Mouse (Mus musculus) T-helper 1 cell (primary cell): Measurements from ENCODE around the gene Kdf1.

Experiments
- in situ Hi-C: fragments of 300-600 bp; cut with MboI, MseI; formaldehyde crosslinking; loops from one replicate; pipeline ENCODE4 v1.15.1; 2025; ENCODE audit warnings: high pct_unique_total_duplicates

Kdf1 gene

DNA sequence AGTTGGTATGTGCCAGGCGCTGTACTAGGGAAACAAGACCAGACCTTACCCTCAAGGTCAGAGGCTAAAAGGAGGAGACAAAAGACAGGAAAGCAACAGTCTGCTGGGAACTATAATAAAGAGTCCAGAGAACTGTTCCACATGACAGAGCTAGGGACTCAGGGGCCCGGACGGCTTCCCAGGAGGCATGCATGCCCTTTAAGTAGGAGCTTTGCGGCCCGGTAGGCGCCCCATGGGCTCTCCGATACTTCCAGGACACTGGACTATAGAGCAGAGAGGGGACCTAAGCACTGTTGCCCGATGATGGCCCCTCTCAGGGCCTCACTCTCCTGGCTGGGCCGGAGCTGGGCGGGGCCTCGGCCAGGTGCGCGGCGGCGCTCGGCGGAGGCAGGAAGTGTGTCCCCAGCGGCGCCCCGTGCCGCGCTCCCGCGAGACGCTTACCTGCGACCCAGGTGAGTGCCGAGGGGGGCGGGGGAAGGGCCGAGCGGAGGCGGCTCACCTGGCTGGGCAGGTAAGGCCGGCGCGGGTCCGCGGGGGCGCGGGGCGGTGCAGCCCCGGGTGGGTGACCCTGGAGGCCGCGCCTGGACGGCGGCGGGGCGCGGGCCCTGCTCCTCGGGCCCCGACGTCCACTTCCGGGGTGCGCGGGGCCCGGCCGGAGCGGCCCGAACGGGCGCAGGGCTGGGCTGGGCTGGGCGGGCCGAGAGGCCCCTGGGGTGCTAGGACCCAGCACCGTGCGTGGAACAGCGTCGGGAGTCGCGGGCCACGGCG lies at the start of gene Kdf1:
Gene Kdf1, plus strand, starts transcription at position 363 of the 768 bp plus-strand sequence.
- in situ Hi-C loops: no loop called here

- in situ Hi-C loops: no loop called here
Observed at GRCm38 (mm10) chr4:133469122-133469521, 49.6 kb upstream of the Kdf1 start.

DNA sequence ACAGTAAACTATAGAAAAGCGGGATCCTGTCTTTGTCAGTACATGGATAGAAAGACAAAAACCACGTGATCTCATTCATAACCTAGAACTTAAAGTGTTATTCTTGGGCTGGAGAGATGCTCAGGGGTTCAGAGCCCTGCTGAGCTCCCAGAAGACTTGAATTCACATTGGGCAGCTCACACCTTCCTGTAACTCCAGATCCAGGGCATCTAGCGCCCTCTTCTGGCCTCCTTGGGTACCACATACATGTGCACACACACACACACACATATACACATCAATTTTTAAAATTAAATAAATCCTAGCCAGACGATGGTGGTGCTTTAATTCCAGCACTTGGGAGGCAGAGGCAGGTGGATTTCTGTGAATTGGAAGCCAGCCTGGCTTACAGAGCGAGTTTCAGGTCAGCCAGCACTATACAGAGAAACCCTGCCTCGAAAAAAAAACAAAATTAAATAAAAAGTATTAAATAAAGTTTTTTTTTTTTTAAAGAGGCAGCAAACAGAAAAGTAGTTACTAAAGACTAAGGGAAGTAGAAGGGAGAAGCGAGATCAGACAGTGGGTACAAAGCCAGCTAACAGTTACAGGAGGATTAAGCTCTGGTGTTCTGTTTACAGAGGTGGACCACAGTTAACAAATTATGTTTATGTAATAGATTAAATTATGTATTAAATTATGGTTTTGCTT lies 47.5 kb upstream of the Kdf1 start:
- in situ Hi-C loops: no loop called here

DNA sequence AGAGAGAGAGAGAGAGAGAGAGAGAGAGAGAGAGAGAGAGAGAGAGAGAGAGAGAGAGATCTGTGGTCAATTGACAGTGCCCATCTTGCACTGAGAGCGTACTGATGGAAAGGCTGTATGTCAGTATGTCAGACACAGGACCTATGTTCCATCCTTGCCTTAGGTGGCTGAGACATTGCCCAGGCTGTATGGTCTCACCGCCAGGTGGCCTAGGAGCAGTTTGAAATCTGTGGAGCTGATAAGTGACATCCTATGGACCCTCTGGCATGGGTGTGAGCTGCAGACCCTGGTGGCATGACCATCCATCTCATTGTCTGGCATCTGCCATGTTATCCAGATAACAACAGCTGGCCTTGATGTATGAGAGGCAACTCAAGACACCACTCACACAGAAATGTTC lies 44.9 kb upstream of the Kdf1 start:
- in situ Hi-C loops: no loop called here

DNA sequence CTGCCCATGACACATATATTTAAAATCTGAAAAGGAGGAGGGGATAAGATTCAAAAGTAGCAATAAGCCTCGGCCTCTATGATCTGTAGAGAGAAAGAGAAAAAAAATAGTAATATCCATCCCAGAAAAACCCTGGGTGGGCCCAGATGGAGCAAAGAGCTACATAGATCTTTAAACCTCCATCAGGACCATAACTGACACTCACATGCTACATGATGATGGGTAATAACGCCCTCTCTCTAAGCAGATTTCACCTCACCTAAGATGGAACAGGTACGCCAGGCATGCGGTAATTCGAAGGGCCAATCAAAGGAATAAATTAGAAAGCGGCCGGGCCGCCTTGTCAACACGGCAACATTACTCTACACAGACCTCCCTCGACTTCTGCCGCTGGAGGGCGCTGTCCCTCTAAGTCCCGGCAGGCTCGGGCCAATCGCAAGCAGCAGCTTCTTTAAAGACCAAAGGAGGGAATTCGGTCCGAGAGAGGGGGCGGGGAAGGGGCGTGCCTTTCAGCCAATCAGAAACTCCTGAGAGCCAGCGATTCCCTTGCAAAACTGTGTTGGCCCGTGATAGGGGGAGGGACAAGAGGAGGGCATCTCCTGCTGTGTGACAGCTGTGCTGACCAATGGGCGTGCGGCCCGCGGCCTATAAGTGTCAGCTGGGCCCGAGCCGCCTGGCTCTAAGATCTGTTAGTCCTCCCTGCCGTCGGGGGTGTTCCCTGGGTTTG lies 39.1 kb upstream of the Kdf1 start, which contains the start of gene Tent5b:
Gene Tent5b, plus strand, starts transcription at position 675 of the 727 bp plus-strand sequence.
- in situ Hi-C loops: loop anchor here (5.0 kb wide), 1 partner anchor 33 kb away; no protein-coding TSS in a partner anchor

- in situ Hi-C loops: no loop called here
Observed at GRCm38 (mm10) chr4:133480185-133480537, 38.6 kb upstream of the Kdf1 start.

DNA sequence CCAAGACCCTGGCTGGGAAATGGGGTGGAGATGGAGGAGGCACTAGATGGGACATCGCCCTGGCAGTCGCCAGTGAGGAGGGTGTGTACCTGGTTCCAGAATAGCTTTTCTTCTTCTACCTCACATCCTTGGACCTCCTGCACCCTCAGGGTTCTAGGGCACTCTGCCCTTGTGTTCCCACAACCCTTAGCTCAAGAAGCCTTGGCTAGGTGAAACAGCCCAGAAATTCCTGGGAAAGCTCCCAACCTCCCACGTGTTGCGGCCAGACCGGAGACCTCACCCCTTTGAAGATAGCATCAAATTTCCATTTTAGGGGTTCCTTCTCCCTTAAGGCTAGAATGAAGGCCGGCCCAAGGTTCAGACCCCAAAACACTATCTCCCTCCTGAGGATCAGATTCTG lies 38.0 kb upstream of the Kdf1 start:
- in situ Hi-C loops: no loop called here

DNA sequence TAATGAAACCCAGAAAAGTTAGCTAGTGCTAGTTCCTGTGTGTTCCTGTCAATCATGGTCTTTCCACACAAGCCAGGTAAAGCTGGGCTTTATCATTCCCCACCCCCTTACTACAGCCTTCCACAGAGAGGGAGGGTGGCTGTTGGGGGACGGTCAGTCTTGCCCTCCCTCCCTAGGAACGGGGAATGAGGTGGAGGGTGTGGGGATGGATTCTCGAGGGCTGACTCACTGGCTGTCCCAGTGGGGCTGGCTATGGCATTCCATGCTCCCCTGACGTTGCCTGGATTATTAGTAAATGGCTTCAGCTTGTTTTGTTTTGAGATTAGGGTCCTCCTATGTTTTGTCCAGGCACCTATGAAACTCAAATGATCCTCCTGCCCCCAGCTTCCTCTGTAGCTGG lies 37.3 kb upstream of the Kdf1 start:
- in situ Hi-C loops: no loop called here

- in situ Hi-C loops: no loop called here
Observed at GRCm38 (mm10) chr4:133482479-133482878, 36.3 kb upstream of the Kdf1 start.

- in situ Hi-C loops: no loop called here
Observed at GRCm38 (mm10) chr4:133484266-133485025, 34.3 kb upstream of the Kdf1 start.

- in situ Hi-C loops: no loop called here
Observed at GRCm38 (mm10) chr4:133485691-133486425, 32.9 kb upstream of the Kdf1 start.

GRCm38 (mm10) chr4:133486673-133487357 lies 31.9 kb upstream of the Kdf1 start:
- in situ Hi-C loops: no loop called here

GRCm38 (mm10) chr4:133488619-133489392 lies 30.0 kb upstream of the Kdf1 start:
- in situ Hi-C loops: no loop called here

- in situ Hi-C loops: no loop called here
Observed at GRCm38 (mm10) chr4:133489489-133490245, 29.1 kb upstream of the Kdf1 start.

- in situ Hi-C loops: no loop called here
Observed at GRCm38 (mm10) chr4:133491800-133492199, 27.0 kb upstream of the Kdf1 start.

GRCm38 (mm10) chr4:133493895-133494294 lies 24.9 kb upstream of the Kdf1 start:
- in situ Hi-C loops: no loop called here

DNA sequence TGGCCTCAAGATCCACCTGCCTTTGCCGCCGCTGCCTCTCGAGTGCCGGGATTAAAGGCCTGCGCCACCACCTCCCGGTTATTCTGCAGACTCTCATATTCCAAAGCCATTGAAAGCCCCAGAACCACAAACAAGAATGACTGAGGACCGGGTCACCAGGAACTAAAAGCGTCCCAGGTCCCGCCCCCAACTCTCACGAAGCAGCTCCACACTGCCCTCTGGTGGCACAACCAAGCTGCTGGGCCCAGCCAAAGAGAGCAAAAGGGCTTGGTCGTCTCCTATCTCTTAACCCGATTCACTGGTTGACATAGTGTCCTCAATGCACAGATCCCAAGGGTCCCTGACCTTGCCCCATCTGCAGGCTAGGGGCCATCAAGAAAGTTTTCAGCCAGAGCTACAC lies 24.3 kb upstream of the Kdf1 start:
- in situ Hi-C loops: no loop called here

DNA sequence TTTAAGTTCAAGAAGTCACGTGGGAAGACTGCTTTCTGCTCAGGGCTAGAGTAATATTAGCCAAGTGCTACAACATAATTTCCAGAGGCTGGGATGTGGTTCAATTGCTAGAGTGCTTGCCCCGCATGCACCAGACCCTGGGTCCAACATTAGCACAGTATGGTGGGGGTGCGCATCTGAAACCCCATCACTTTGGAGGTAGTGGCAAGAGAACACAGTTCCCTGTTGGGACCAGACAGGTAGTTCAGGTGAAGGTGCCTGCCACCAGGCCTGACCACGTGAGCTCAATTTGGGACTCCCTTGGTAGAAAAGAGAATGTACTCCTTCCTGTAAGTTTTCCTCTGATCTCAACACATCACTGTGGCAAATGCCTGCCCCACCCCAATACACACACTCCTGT lies 23.9 kb upstream of the Kdf1 start:
- in situ Hi-C loops: no loop called here

GRCm38 (mm10) chr4:133495711-133496110 lies 23.1 kb upstream of the Kdf1 start:
- in situ Hi-C loops: no loop called here
